Mouse (Mus musculus) midbrain, embryonic 13.5 days (tissue): Measurements from ENCODE around the gene Exoc7. TPM values are rescaled to one million over a fixed set of nuclear protein-coding genes. Genes with fewer than 3 reads are reported as not detected.
"Not testable (repeated sequence)": the region's sequence is repeated elsewhere in the genome, so short reads cannot be mapped to it uniquely, and the experiment has no call there.

Experiments
- ATAC-seq: fragments of 200-750 bp; cut with Nextera tagmentation; 2 replicates; pipeline ENCODE4 v1.8.0; 2017; ENCODE audit warnings: mild to moderate bottlenecking, moderate TSS enrichment, moderate library complexity
- H3K27ac ChIP-seq: fragments of 300-500 bp; sonication (generic); 2 replicates; pipeline ENCODE4 v1.5.1; 2015; ENCODE audit warnings: inconsistent platforms, mild to moderate bottlenecking, moderate library complexity
- H3K27me3 ChIP-seq: fragments of 300-500 bp; sonication (generic); 2 replicates; pipeline ENCODE4 v1.6.1; 2015; ENCODE audit warnings: mild to moderate bottlenecking, inconsistent platforms
- H3K36me3 ChIP-seq: fragments of 300-500 bp; sonication (generic); 2 replicates; pipeline ENCODE4 v1.6.1; 2015; ENCODE audit warnings: mild to moderate bottlenecking, inconsistent platforms
- H3K4me1 ChIP-seq: fragments of 300-500 bp; sonication (generic); replicated peaks from 2 replicates; pipeline ENCODE4 v1.6.1; 2015; ENCODE audit warnings: inconsistent platforms
- H3K4me2 ChIP-seq: fragments of 300-500 bp; sonication (generic); replicated peaks from 2 replicates; pipeline ENCODE4 v1.6.1; 2015; ENCODE audit warnings: moderate library complexity, mild to moderate bottlenecking, inconsistent platforms
- H3K4me3 ChIP-seq: fragments of 300-500 bp; sonication (generic); replicated peaks from 2 replicates; pipeline ENCODE4 v1.5.1; 2015; ENCODE audit warnings: mild to moderate bottlenecking, inconsistent platforms
- H3K9ac ChIP-seq: fragments of 300-500 bp; sonication (generic); replicated peaks from 2 replicates; pipeline ENCODE4 v1.6.1; 2015; ENCODE audit warnings: mild to moderate bottlenecking, inconsistent platforms
- H3K9me3 ChIP-seq: fragments of 300-500 bp; sonication (generic); 2 replicates; pipeline ENCODE4 v1.6.1; 2016; ENCODE audit warnings: mild to moderate bottlenecking, inconsistent platforms
- WGBS: fragments of 180-500 bp; shearing (Covaris S2); methylation state at CpG from one replicate; pipeline ENCODE4 v1.1.7; 2015; 5-methylcytosine and 5-hydroxymethylcytosine counted together
- polyA plus RNA-seq: library from polyadenylated mRNA; unstranded; fragments of >200 nt; fragmentation: Nextera tagmentation; extraction: Ambion mirVana; gene quantifications from 2 replicates; pipeline ENCODE4 v1.2.1, GENCODE M21; 2015

Gene Exoc7
- polyA plus RNA-seq, 1 experiment from 2014 or later: 92.0 TPM

- Histone ChIP-seq H3K4me2 (no peak overlapping the region), H3K9ac (no peak overlapping the region), H3K36me3 (peaks cover 53% of the 10 kb centered on the region), H3K4me1 (no peaks in the 10 kb centered on the region; the same call in 1 of the 2 replicates), H3K27me3 (peaks cover 32% of the 10 kb centered on the region), H3K4me3 (no peak overlapping the region), H3K27ac (no peak overlapping the region), H3K9me3 (no peaks in the 10 kb centered on the region)
- WGBS: 72% methylated on average over 5 of the region's 5 CpGs
- ATAC-seq: no peak
Measured at GRCm38 (mm10) chr11:116287351-116287750, 19.7 kb downstream of the Exoc7 start.

GRCm38 (mm10) chr11:116285770-116286191 lies 21.3 kb downstream of the Exoc7 start:
- Histone ChIP-seq H3K9me3 (no peaks in the 10 kb centered on the region), H3K4me2 (no peak overlapping the region), H3K27me3 (peaks cover 48% of the 10 kb centered on the region), H3K27ac (no peak overlapping the region), H3K36me3 (peaks cover 37% of the 10 kb centered on the region), H3K4me3 (no peak overlapping the region), H3K4me1 (peaks cover 10% of the 10 kb centered on the region), H3K9ac (peak overlapping the region; percentile 20; the same call in 1 of the 2 replicates)
- ATAC-seq: 0 out of 2 replicates have a peak, but pooled peaks have one; percentile 17
- WGBS: 62% methylated on average over 7 of the region's 7 CpGs

GRCm38 (mm10) chr11:116283982-116284381 lies 23.1 kb downstream of the Exoc7 start:
- Histone ChIP-seq H3K4me3 (no peak overlapping the region), H3K4me1 (peaks cover 10% of the 10 kb centered on the region), H3K9me3 (no peaks in the 10 kb centered on the region), H3K9ac (no peak overlapping the region), H3K27me3 (peaks cover 61% of the 10 kb centered on the region), H3K4me2 (no peak overlapping the region), H3K27ac (no peak overlapping the region), H3K36me3 (peaks cover 19% of the 10 kb centered on the region)
- WGBS: 61% methylated on average over 6 of the region's 6 CpGs
- ATAC-seq: no peak

- H3K4me2 ChIP-seq: no peak overlapping the region
- 12% methylated on average over 48 of the region's 48 CpGs for WGBS
Measured at GRCm38 (mm10) chr11:116282912-116283521, 24.0 kb downstream of the Exoc7 start.

GRCm38 (mm10) chr11:116282089-116282488 lies 24.9 kb downstream of the Exoc7 start:
- peaks cover under 1% of the 10 kb centered on the region; the same call in 1 of the 2 replicates for H3K36me3 ChIP-seq
- H3K4me1 ChIP-seq: peaks cover 10% of the 10 kb centered on the region
- H3K27me3 ChIP-seq: peaks cover 61% of the 10 kb centered on the region
- no peaks in the 10 kb centered on the region for H3K9me3 ChIP-seq
- no peak overlapping the region for H3K9ac ChIP-seq
- no peak overlapping the region for H3K4me3 ChIP-seq
- H3K4me2 ChIP-seq: peak overlapping the region; percentile 53
- whole genome bisulfite sequencing: 2% methylated on average over 11 of the region's 11 CpGs
- H3K27ac ChIP-seq: no peak overlapping the region
- ATAC-seq: no peak

More at GRCm38 (mm10) chr11:116282912-116283521, 24.0 kb downstream of the Exoc7 start:
- H3K4me3 ChIP-seq: no peak overlapping the region
- no peak overlapping the region for H3K9ac ChIP-seq
- peak; percentile 34; the same call in 1 of the 2 replicates for ATAC-seq
- H3K27me3 ChIP-seq: peaks cover 61% of the 10 kb centered on the region
- H3K36me3 ChIP-seq: peaks cover 10% of the 10 kb centered on the region
- H3K9me3 ChIP-seq: no peaks in the 10 kb centered on the region
- peaks cover 10% of the 10 kb centered on the region for H3K4me1 ChIP-seq
- H3K27ac ChIP-seq: no peak overlapping the region

GRCm38 (mm10) chr11:116281671-116282070 lies 25.4 kb downstream of the Exoc7 start:
- H3K4me3 ChIP-seq: peak overlapping the region; percentile 37
- H3K4me1 ChIP-seq: peaks cover 10% of the 10 kb centered on the region
- peaks cover 61% of the 10 kb centered on the region for H3K27me3 ChIP-seq
- 3% methylated on average over 18 of the region's 18 CpGs for WGBS
- H3K36me3 ChIP-seq: no peaks in the 10 kb centered on the region
- H3K9me3 ChIP-seq: no peaks in the 10 kb centered on the region
- H3K9ac ChIP-seq: peak overlapping the region; percentile 60
- no peak for ATAC-seq
- peak overlapping the region; percentile 53 for H3K4me2 ChIP-seq
- no peak overlapping the region for H3K27ac ChIP-seq

- Histone ChIP-seq H3K4me2 (peak within 1 kb of the TSS; percentile 53), H3K27ac (no peak within 1 kb of the TSS), H3K36me3 (no peaks in the 10 kb centered on the region), H3K27me3 (peaks cover 61% of the 10 kb centered on the region), H3K9me3 (no peaks in the 10 kb centered on the region), H3K9ac (peak within 1 kb of the TSS; percentile 60), H3K4me3 (peak within 1 kb of the TSS; percentile 37), H3K4me1 (peaks cover 10% of the 10 kb centered on the region)
- 7% methylated on average over 48 of the region's 48 CpGs for WGBS
- ATAC-seq: no peak
Measured at GRCm38 (mm10) chr11:116280751-116281663, 26.0 kb downstream of the Exoc7 start, which contains the start of gene Galr2. TSS of gene Galr2 (plus strand) at chr11:116280939.

- H3K4me2 ChIP-seq, H3K36me3 ChIP-seq, H3K4me3 ChIP-seq, H3K9me3 ChIP-seq, ATAC-seq, H3K27ac ChIP-seq, H3K9ac ChIP-seq: not testable (repeated sequence)
- WGBS: 97% methylated on average over 1 of the region's 1 CpGs
- Histone ChIP-seq H3K4me1 (peaks cover 30% of the 10 kb centered on the region), H3K27me3 (peaks cover 27% of the 10 kb centered on the region)
Measured at GRCm38 (mm10) chr11:116277184-116277583, 29.8 kb downstream of the Exoc7 start.

- Histone ChIP-seq H3K4me2 (peak within 1 kb of the TSS; percentile 98), H3K27me3 (no peaks in the 10 kb centered on the region), H3K9me3 (no peaks in the 10 kb centered on the region), H3K4me1 (peaks cover 31% of the 10 kb centered on the region), H3K9ac (peak within 1 kb of the TSS; percentile 87), H3K4me3 (peak within 1 kb of the TSS; percentile 94), H3K27ac (peak within 1 kb of the TSS; percentile 93), H3K36me3 (peaks cover 25% of the 10 kb centered on the region)
- 4% methylated on average over 32 of the region's 32 CpGs for WGBS
- peak; percentile 100 for ATAC-seq
Measured at GRCm38 (mm10) chr11:116274045-116274666, 32.9 kb downstream of the Exoc7 start, which contains the start of gene Srp68. TSS of gene Srp68 (minus strand) at chr11:116274217.

GRCm38 (mm10) chr11:116273469-116274044 lies 33.5 kb downstream of the Exoc7 start:
- ATAC-seq: peak; percentile 66
- Histone ChIP-seq H3K4me2 (peak overlapping the region; percentile 98), H3K4me3 (peak overlapping the region; percentile 94), H3K36me3 (peaks cover 31% of the 10 kb centered on the region), H3K9me3 (no peaks in the 10 kb centered on the region), H3K27me3 (no peaks in the 10 kb centered on the region), H3K9ac (peak overlapping the region; percentile 87), H3K27ac (peak overlapping the region; percentile 54; the same call in 1 of the 2 replicates), H3K4me1 (peaks cover 31% of the 10 kb centered on the region)
- WGBS: under 1% methylated on average over 39 of the region's 39 CpGs
